Mouse (Mus musculus): ENCODE measurements around the gene Pkn3. TPM values are rescaled to one million over a fixed set of nuclear protein-coding genes. Genes with fewer than 3 reads are reported as not detected.
"Not testable (repeated sequence)": the region's sequence is repeated elsewhere in the genome, so short reads cannot be mapped to it uniquely, and the experiment has no call there.

Gene Pkn3
- polyA plus RNA-seq, 1 experiment, result 9.2 TPM

GRCm38 (mm10) chr2:30092280-30092918 is 14.9 kb downstream of the Pkn3 start:
- no peak for DNase-seq (ENCODE audit: low read depth, low spot score)
- WGBS, result 75% methylated on average over 6 of the region's 6 CpGs

DNA sequence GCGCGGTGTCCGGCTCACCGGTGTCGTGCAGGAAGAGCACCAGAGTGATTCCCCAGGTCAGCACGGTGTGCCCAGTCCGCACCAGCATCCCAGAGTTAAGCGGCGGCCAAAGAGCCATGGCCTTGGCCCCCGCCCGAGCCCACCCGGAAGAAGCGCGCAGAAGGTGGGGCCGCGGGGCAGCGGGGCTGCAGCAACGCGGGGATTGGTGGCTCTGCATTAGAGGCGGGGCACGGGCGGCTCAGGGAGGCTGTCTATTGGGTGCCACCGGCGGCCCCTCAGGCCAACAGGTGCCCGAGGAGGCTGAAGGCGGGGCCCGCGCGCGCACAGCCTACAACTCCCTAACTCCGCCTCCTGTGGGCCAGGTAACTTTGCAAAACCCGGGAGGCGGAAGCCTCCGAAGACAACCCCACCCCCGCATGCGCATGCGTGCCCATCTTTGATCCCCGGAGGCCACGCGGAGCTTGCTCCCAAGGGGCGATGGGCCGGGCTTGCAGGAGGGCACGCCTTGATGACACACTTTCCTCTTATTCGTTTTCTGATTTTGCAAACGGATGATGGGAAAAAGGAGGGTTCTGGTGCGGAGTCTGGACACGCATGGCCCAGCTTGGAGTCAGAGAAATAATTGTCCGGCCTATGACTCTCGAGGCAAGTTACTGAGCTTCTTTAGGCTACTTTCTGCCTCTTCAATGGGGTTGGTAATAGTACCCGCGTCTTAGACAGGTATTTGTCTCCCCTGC is 16.2 kb downstream of the Pkn3 start, which contains the start of gene Zdhhc12:
Gene Zdhhc12 (minus strand): TSS at position 178 of the 737 bp plus-strand sequence.
- under 1% methylated on average over 51 of the region's 51 CpGs for WGBS
- peak; percentile 97 for DNase-seq (ENCODE audit: low read depth, low spot score)

DNA sequence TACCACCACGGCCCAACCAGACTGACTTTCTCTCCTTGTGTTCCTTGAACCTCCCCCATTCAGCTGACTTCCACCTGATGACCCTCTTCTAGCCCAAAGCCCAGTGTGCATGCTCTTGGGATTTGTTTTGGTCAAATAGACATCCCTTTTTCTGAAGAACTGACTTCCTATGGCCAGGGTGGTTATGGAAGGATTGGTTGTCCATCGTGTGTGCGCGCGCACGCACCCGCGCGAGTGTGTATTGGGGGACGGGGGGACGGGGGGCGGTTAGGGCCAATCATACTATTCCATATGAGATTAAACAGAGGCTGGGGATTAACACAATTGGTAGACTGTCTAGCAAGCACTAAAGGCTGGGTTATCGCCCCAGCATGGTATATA is 16.7 kb downstream of the Pkn3 start:
- no peak for DNase-seq (ENCODE audit: low read depth, low spot score)
- WGBS, result 2% methylated on average over 13 of the region's 13 CpGs

DNA sequence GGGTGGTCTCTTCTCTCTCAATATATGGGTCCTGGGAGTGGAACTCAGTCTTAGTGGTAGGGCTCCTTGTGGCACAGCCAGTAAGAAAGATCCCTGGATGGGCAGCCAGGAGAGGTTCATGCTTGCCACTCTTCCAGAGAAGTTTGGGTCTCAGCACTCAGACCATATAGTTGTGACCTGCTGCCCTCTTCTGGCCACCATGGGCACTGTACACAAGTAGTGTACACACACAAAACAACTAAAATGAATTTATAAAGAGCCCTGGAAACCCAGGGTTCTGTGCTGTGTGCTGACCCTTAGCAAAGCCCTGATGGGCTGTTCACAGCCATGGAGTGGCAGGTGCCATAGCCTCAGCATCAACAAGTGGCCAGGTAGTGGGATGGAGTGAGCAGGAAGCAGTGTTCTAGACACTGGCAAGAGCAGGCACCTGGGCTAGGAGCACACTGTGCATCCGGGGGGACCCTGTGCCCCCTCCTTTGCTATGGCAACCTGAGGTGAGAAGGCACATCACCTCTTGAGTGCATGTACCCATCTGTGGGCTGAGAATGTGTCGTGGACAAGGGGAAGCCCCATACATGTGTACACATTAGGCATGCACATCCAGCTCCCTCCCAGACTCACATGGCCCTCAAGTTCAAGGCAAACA is 18.5 kb downstream of the Pkn3 start:
- WGBS, result 78% methylated on average over 2 of the region's 2 CpGs
- no peak for DNase-seq (ENCODE audit: low read depth, low spot score)

DNA sequence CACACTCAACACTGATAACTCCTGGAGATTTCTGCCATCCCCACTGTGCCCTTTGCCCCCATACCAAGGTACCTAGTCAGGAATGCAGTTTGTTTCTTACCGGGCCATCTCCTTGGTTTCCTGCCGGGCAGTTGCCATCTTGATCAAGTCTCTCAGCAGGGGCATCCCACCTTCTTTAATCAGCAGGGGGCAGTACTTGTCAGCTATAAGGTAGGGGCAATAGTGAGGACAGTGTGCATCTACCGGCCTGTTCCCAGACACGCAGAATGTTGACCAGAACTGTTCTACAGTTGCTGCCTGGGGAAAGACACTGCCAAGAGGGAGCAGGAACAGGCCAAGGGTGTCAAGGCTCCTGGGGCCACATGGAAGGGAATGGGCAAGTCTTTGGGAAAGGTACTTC is 22.7 kb downstream of the Pkn3 start:
- WGBS, result 57% methylated on average over 4 of the region's 4 CpGs
- no peak for DNase-seq (ENCODE audit: low read depth, low spot score)

- DNase-seq (ENCODE audit: low read depth, low spot score), result no peak
Observed at GRCm38 (mm10) chr2:30106364-30106763, 28.9 kb downstream of the Pkn3 start.

DNA sequence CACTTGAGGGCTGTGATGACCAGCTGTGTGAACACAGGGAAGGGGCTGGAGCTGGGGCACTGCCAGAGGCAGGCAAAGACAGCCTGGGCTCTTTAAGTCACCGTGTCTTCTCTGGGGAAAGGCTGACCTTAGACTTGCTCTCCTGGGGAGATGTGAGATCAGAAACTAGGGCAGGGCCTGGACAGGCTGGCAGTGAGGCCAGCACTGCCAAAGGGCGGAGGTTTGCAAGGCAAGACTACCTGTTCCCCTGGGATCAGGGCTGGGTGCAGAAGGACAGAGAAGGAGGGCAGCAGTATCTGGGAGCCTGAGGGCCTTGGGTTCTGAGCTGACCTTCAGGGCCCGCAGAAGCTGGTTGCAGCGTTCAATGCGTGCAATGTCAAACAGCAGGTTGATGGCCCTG is 30.2 kb downstream of the Pkn3 start:
- 88% methylated on average over 5 of the region's 5 CpGs for WGBS
- DNase-seq (ENCODE audit: low read depth, low spot score), result no peak

GRCm38 (mm10) chr2:30108260-30108659 is 30.8 kb downstream of the Pkn3 start:
- DNase-seq (ENCODE audit: low read depth, low spot score), result no peak
- 79% methylated on average over 4 of the region's 4 CpGs for WGBS

DNA sequence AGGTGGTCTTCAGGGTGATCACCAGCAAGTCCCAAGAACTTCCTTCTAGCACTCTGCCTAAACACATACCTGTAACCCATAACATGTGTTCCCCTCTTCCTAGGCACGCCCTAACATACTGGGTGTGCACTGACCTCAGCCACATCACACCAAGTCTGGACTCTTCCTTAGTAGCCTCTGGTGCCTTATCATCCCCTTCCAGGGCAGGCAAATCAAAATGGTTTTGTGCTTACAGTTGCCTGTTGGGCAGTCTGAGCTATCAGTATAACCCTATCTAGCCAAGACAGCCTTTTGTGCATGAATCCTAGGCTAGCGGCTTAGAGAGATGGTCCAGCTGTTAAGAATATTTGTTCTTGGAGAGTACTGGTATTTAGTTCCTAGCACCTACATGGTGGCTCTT is 34.0 kb downstream of the Pkn3 start:
- WGBS, result 95% methylated on average over 2 of the region's 2 CpGs

GRCm38 (mm10) chr2:30112564-30112963 is 35.1 kb downstream of the Pkn3 start:
- DNase-seq (ENCODE audit: low read depth, low spot score), result no peak
- WGBS, result 79% methylated on average over 5 of the region's 5 CpGs

More for the DNA sequence above, 34.0 kb downstream of the Pkn3 start:
- no peak for DNase-seq (ENCODE audit: low read depth, low spot score)

GRCm38 (mm10) chr2:30119641-30120051 is 42.2 kb downstream of the Pkn3 start:
- WGBS, result 68% methylated on average over 6 of the region's 6 CpGs
- DNase-seq (ENCODE audit: low read depth, low spot score), result no peak

DNA sequence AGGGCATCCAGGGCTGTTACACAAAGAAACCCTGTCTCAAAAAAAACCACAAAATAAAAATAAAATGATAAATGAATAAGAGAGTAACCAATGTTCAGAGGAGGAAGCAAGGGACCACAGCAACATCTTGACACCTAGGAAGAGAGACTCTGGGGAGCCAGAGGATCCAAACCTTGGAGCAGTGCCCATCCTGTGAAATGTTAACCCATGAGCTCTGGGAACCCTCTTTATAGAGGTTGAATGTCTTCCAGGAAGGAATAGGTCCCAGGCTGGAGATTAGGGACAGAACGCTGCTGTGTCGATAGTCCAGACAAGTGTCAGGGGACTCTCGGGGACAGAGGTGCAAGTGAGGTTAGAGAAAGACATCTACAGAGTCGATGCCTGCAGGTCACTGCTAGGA is 42.8 kb downstream of the Pkn3 start:
- 57% methylated on average over 4 of the region's 4 CpGs for WGBS
- no peak for DNase-seq (ENCODE audit: low read depth, low spot score)

DNA sequence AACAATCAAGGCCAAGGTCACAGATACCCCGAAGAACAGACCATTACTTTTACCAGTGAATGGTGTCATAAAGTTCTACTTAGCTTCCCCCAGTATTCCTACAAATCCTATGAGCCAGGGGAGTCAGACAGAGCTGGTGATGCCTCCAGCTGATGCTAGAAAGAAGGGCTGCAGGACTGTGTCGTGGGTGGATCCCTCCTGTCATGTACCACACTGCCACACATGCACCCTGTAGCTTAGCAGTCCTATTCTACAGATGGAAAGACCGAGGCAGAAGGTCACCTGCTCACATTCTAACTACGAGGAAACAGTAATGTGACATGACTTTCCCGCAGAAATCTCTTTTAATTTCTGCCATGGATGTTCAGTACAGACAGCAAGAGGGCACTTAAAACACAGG is 45.3 kb downstream of the Pkn3 start:
- WGBS, result 75% methylated on average over 5 of the region's 5 CpGs
- no peak for DNase-seq (ENCODE audit: low read depth, low spot score)

DNA sequence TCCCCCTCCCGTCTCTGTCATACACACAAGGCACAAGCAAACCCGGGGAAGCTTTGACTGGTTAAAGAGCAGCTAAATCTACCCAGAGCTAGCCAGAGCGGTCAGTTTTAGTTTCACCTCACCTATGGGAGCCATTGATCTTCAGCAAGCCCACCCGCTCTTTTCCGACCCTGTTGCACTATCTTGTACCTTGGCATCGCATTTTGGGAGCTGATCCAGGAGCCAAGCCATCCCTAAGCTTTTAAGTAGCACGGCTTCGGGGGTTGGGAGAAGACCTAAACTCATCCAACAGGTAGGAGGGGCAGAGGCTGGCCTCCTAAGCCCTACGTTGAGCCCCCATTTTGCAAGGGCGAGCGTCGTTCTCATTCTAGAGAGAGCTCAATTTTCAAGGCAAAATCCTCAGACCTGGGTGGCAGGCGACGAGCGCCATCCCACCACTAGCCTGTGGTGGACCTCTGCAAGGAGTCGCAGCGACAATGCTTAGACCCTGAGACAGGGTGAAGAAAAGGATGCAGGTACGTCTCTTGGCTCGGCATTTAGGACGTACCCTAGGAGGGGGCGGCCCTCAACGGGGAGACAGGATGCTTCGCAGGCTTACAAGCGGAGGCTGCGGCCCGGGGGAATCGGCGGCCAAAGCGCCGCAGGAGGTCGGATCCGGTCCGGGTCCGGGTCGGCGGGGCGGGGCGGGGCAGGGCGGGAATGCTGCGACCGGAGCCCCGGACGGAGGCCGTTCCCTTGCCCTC is 46.4 kb downstream of the Pkn3 start:
- WGBS, result 2% methylated on average over 41 of the region's 44 CpGs
- no peak for DNase-seq (ENCODE audit: low read depth, low spot score)

- WGBS, result 8% methylated on average over 31 of the region's 31 CpGs
- peak; percentile 90 for DNase-seq (ENCODE audit: low read depth, low spot score)
Observed at GRCm38 (mm10) chr2:30124472-30125274, 47.2 kb downstream of the Pkn3 start, which contains the start of gene Zer1. Zer1 (minus strand) TSS chr2:30124585.

DNA sequence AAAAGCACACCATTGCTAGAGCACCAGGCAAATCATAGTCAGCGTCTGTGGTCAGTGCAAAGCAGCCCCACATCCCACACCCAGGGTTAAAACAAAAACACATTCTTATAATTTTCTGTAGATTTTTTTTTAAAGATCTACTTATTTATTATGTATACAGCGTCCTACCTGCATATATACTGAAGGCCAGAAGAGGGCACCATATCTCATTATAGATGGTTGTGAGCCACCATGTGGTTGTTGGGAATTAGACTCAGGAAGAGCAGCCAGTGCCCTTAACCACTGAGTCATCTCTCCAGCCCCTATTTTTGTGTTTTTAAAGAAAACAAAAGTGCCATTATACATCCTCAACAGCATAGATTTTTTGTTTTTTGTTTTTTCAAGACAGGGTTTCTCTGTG is 51.3 kb downstream of the Pkn3 start:
- WGBS, result 26% methylated on average over 2 of the region's 2 CpGs

DNA sequence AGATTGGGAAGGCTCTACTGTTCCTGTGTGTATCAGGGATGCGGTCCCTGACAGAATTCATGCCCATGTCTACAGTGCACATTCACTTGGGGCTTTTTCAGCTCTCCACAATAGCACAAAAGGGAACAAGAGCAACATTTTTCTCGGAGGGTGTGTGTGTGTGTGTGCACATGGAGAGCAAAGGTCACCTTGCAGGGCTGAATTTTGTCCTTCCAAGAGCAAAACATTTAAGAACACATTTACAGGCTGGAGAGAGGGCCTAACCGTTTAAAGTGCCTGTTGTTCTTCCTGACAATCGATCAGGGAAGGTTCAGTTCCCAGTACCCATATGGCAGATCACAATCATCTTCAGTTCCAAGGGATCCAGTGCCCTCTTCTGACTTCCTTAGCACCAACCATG is 52.7 kb downstream of the Pkn3 start:
- 43% methylated on average over 4 of the region's 4 CpGs for WGBS
- no peak for DNase-seq (ENCODE audit: low read depth, low spot score)

More for the DNA sequence above, 51.3 kb downstream of the Pkn3 start:
- DNase-seq (ENCODE audit: low read depth, low spot score), result no peak

DNA sequence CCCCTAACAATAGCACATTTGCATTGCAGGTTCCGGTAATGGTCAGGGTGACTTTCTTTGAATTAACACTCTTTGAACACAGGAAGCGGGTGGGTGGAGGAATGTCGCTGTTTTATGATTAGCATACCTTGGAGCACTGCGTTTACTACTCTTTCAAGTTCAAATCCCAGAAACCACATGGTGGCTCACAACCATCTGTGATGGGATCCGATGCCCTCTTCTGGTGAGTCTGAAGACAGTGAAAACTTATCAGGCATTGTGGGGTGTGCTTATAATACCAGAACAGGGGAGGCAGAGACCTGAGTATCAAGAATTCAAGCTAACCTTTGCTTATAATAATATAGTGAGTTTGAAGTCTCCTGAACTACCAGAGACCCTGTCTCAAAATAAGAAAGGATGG is 53.8 kb downstream of the Pkn3 start:
- 49% methylated on average over 5 of the region's 5 CpGs for WGBS
- not testable (repeated sequence) for DNase-seq (ENCODE audit: low read depth, low spot score)
